Mouse (Mus musculus): Measurements from ENCODE around the gene Tm9sf4. TPM values are rescaled to one million over a fixed set of nuclear protein-coding genes. Genes with fewer than 3 reads are reported as not detected.
A peak's percentile ranks its signal among the peaks of the same experiment; 100 is the strongest.

The Tm9sf4 gene
- polyA plus RNA-seq, 1 experiment from 2014 or later = 65.4 TPM

DNA sequence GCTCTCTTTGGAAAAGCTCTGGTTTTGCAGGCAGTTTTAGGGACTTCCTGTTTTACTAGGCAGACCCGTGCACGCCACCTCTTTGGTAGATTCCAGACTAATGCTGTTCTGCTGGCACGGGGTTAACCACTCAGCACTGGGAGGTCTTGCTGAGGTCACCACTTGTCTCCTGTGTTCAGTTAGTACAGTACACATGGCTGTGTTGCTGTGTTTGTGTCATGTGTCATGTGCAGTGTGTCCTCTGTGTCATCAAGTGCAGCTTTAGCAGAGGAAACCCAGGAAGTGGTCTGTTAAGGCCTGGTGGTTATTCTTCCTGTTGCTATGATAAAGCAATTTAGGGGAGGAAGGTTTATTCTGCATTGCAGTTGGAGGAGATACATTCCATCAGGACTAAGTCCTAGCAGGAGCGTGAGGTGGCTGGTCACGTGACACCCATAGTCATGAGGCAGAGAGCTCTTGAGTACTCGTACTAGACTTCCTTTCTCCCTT, 53.7 kb downstream of the Tm9sf4 start:
- Histone ChIP-seq H3K4me1 (ENCODE audit: control insufficient read depth, insufficient read depth, low read length) (peaks cover 12% of the 10 kb centered on the region), H3K4me2 (ENCODE audit: low read depth, low read length) (no peak overlapping the region), H3K36me3 (ENCODE audit: control insufficient read depth, insufficient read depth) (peaks cover 2% of the 10 kb centered on the region), H3K4me3 (ENCODE audit: low read length) (no peak overlapping the region), H3K27ac (ENCODE audit: low read length) (peak overlapping the region; percentile 40; the same call in 1 of the 2 replicates), H3K9me3 (replicated peaks; ENCODE audit: control insufficient read depth, low read length) (no peaks in the 10 kb centered on the region), H3K9ac (ENCODE audit: low read length) (no peak overlapping the region), H3K27me3 (ENCODE audit: control insufficient read depth, insufficient read depth, low read length) (no peaks in the 10 kb centered on the region)
- WGBS = 33% methylated on average over 6 of the region's 6 CpGs
- 0 out of 2 replicates have a peak, but pooled peaks have one; percentile 47 for ATAC-seq (replicated peaks; ENCODE audit: extremely low read depth, insufficient read depth, low FRiP score)

DNA sequence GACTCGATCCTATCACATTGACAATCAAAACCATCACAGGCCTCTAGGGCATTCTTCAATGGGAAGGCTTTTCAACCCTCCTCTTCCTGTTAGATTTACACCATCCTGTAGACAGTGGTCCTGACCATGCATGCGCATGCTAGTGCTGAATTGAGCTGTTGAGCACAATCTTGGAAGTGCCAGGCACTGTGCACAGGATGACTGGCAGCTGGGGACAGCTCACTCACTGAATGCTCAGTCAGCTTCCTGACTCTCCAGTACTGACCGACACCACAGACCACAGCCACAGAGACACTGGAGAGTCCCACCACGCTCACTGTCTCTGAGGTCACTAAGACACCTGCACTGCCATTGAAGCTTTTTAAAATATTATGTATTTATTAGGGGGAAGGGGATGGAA, 54.3 kb downstream of the Tm9sf4 start:
- Histone ChIP-seq H3K27me3 (ENCODE audit: control insufficient read depth, insufficient read depth, low read length) (no peaks in the 10 kb centered on the region), H3K4me3 (ENCODE audit: low read length) (no peak overlapping the region), H3K4me1 (ENCODE audit: control insufficient read depth, insufficient read depth, low read length) (peaks cover 12% of the 10 kb centered on the region), H3K36me3 (ENCODE audit: control insufficient read depth, insufficient read depth) (no peaks in the 10 kb centered on the region), H3K27ac (ENCODE audit: low read length) (peak overlapping the region; percentile 16; the same call in 1 of the 2 replicates), H3K9ac (ENCODE audit: low read length) (no peak overlapping the region), H3K4me2 (ENCODE audit: low read depth, low read length) (no peak overlapping the region), H3K9me3 (replicated peaks; ENCODE audit: control insufficient read depth, low read length) (no peaks in the 10 kb centered on the region)
- ATAC-seq (replicated peaks; ENCODE audit: extremely low read depth, insufficient read depth, low FRiP score) = no peak
- WGBS = 65% methylated on average over 4 of the region's 4 CpGs

DNA sequence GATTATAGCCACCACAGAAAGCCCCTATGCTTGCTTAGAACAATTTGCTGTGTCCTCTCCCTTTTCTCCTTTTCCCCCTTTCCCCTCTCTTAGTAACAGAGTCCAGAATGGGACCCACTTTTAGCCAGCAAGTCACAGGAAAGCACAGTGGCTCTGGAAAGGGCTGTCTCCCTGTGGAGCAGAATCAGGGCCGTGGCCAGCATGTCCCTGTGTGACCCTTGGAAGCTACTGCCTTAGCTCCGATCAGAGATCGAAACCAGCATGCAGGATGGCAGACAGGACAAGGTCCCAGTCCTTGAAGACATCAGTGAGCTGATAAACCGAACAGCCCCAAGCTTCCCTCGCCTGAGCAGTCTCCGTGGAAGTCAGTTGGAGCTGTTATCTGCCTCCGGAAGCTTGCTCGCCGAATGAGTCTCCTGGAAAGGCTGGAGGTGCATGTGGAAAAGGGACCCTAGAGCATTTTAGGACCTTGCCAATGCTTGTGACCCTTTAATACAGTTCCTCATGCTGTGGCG, 56.8 kb downstream of the Tm9sf4 start:
- Histone ChIP-seq H3K9me3 (replicated peaks; ENCODE audit: control insufficient read depth, low read length) (no peaks in the 10 kb centered on the region), H3K36me3 (ENCODE audit: control insufficient read depth, insufficient read depth) (no peaks in the 10 kb centered on the region), H3K9ac (ENCODE audit: low read length) (no peak overlapping the region), H3K4me2 (ENCODE audit: low read depth, low read length) (no peak overlapping the region), H3K4me1 (ENCODE audit: control insufficient read depth, insufficient read depth, low read length) (peaks cover 12% of the 10 kb centered on the region), H3K27me3 (ENCODE audit: control insufficient read depth, insufficient read depth, low read length) (no peaks in the 10 kb centered on the region), H3K4me3 (ENCODE audit: low read length) (no peak overlapping the region), H3K27ac (ENCODE audit: low read length) (no peak overlapping the region)
- ATAC-seq (replicated peaks; ENCODE audit: extremely low read depth, insufficient read depth, low FRiP score) = no peak
- WGBS = 51% methylated on average over 10 of the region's 10 CpGs

DNA sequence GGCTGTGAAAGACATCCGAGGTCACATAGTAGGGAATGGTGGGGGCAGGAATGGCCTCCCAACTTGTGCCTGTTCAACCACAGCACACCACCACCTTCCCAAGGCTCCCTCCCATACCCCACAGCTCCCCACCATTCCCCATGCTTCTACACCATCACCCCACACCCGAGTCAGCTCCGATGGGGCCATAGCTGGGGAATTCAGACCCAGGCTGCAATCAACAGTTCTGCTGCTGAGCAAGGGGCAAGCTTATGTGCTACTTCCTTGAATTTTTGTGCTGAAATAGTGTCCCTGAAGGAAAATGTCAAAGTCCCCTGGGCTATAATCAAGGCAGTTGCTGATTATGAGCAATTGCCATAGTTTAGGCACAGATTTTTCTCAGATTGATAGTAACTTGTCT, 57.4 kb downstream of the Tm9sf4 start:
- Histone ChIP-seq H3K27ac (ENCODE audit: low read length) (no peak overlapping the region), H3K27me3 (ENCODE audit: control insufficient read depth, insufficient read depth, low read length) (no peaks in the 10 kb centered on the region), H3K4me2 (ENCODE audit: low read depth, low read length) (no peak overlapping the region), H3K36me3 (ENCODE audit: control insufficient read depth, insufficient read depth) (no peaks in the 10 kb centered on the region), H3K4me1 (ENCODE audit: control insufficient read depth, insufficient read depth, low read length) (peaks cover 12% of the 10 kb centered on the region), H3K9ac (ENCODE audit: low read length) (no peak overlapping the region), H3K9me3 (replicated peaks; ENCODE audit: control insufficient read depth, low read length) (no peaks in the 10 kb centered on the region), H3K4me3 (ENCODE audit: low read length) (no peak overlapping the region)
- 64% methylated on average over 3 of the region's 3 CpGs for WGBS
- ATAC-seq (replicated peaks; ENCODE audit: extremely low read depth, insufficient read depth, low FRiP score) = no peak

DNA sequence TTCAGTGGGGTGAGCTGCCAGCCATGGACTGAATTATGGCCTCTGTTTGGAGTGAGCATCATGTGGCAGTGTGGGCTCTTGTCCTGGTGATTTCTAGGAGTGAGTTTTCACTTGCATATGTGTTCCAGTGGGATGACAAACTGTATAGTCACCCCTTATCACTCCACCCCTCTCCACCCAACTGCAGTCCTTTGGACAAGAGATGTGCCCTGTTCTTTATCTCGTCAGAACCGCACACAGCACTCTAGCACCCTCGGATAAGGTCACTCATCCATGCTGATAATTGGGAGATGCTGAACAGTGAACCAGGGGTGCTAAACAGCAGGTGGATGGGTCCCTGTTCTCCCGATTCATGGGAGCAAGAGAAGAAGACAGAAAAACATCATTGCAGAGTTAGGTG, 60.5 kb downstream of the Tm9sf4 start:
- Histone ChIP-seq H3K27ac (ENCODE audit: low read length) (no peak overlapping the region), H3K4me3 (ENCODE audit: low read length) (no peak overlapping the region), H3K4me2 (ENCODE audit: low read depth, low read length) (no peak overlapping the region), H3K27me3 (ENCODE audit: control insufficient read depth, insufficient read depth, low read length) (no peaks in the 10 kb centered on the region), H3K9ac (ENCODE audit: low read length) (no peak overlapping the region), H3K4me1 (ENCODE audit: control insufficient read depth, insufficient read depth, low read length) (peaks cover 10% of the 10 kb centered on the region), H3K36me3 (ENCODE audit: control insufficient read depth, insufficient read depth) (no peaks in the 10 kb centered on the region), H3K9me3 (replicated peaks; ENCODE audit: control insufficient read depth, low read length) (no peaks in the 10 kb centered on the region)
- WGBS = 50% methylated on average over 4 of the region's 4 CpGs
- ATAC-seq (replicated peaks; ENCODE audit: extremely low read depth, insufficient read depth, low FRiP score) = no peak

DNA sequence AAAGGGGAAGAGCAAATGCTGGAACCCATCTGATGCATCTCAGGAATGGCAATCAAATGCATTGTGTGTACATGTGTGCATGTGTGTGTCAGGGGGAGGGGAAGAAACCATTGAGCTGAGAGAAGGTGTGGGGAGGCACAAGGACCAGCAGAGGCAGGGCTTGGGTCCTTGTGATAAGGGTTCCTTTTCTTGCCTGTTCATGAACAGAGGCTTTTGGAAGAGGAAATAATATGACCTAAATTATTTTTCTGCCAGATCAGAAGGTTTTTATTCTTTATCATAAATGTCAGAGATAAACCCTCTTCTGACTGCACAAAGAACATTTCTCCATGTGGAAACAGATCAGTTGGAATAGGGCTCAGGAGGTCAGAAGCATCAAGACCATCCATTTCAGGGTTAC, 61.0 kb downstream of the Tm9sf4 start:
- no peaks in the 10 kb centered on the region for H3K27me3 ChIP-seq (ENCODE audit: control insufficient read depth, insufficient read depth, low read length)
- ATAC-seq (replicated peaks; ENCODE audit: extremely low read depth, insufficient read depth, low FRiP score) = no peak
- H3K36me3 ChIP-seq (ENCODE audit: control insufficient read depth, insufficient read depth) = peaks cover 2% of the 10 kb centered on the region; the same call in 1 of the 2 replicates
- H3K4me1 ChIP-seq (ENCODE audit: control insufficient read depth, insufficient read depth, low read length) = peaks cover 10% of the 10 kb centered on the region
- no peaks in the 10 kb centered on the region for H3K9me3 ChIP-seq (replicated peaks; ENCODE audit: control insufficient read depth, low read length)
- no peak overlapping the region for H3K9ac ChIP-seq (ENCODE audit: low read length)
- H3K27ac ChIP-seq (ENCODE audit: low read length) = no peak overlapping the region
- no peak overlapping the region for H3K4me3 ChIP-seq (ENCODE audit: low read length)
- H3K4me2 ChIP-seq (ENCODE audit: low read depth, low read length) = no peak overlapping the region

DNA sequence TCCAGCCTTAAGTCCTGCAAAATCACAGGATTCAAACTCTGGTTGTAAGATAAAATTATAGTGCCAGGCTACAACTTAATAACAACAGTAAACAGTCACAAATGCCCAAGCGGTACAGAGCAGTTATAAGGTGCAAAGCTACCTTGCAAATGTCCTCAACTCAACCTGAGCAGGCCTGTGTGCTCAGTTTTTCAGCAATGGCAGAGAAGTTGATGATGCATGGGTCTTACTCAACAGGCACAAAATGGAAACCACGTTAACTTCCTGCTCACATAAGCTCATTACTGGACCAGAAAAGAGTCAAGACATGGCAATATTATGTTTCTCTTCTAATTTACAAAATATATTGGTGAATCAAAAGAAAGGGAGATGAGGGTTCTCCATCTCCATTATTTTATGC, 61.5 kb downstream of the Tm9sf4 start:
- Histone ChIP-seq H3K27ac (ENCODE audit: low read length) (no peak overlapping the region), H3K36me3 (ENCODE audit: control insufficient read depth, insufficient read depth) (peaks cover 2% of the 10 kb centered on the region; the same call in 1 of the 2 replicates), H3K4me1 (ENCODE audit: control insufficient read depth, insufficient read depth, low read length) (peaks cover 10% of the 10 kb centered on the region), H3K9me3 (replicated peaks; ENCODE audit: control insufficient read depth, low read length) (no peaks in the 10 kb centered on the region), H3K9ac (ENCODE audit: low read length) (no peak overlapping the region), H3K4me3 (ENCODE audit: low read length) (no peak overlapping the region), H3K27me3 (ENCODE audit: control insufficient read depth, insufficient read depth, low read length) (no peaks in the 10 kb centered on the region), H3K4me2 (ENCODE audit: low read depth, low read length) (no peak overlapping the region)
- WGBS = 92% methylated on average over 2 of the region's 2 CpGs
- no peak for ATAC-seq (replicated peaks; ENCODE audit: extremely low read depth, insufficient read depth, low FRiP score)

DNA sequence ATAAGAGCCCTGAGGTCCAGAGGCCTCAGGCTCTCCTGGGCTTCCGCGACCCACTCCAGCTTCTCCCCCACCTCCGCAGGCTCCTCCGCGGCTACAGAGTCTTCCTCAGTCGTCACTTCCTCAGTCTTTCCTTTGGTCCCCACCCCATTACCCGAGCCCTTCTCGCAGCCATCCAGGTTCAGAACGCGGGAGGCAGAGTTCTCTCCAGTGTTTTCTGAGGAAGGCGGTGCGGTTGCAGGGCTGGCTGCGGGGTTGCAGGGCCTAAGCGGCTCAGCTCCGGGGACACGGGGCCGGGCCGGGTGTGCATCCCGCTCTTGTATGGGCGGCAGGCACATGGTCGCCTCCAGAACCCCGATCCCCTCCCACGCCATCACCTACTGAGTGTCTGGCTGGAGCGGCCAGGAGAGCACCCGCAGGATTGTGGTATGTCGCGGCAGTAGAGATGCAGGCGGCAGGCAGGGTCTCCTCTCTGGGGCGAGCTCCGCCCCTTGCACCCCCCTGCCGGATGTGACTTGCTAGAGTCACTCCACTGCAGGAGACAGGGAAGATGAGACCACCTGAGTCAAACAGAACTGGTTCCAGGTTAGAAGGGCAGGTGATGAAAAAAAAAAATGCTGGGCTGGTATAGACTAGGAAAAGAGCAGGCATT, 64.0 kb downstream of the Tm9sf4 start, which contains the start of gene Tspyl3:
Gene Tspyl3 (minus strand): TSS at position 496 of the 649 bp plus-strand sequence.
- H3K9ac ChIP-seq (ENCODE audit: low read length) = peak within 1 kb of the TSS; percentile 89
- ATAC-seq (replicated peaks; ENCODE audit: extremely low read depth, insufficient read depth, low FRiP score) = peak; percentile 68
- peaks cover 10% of the 10 kb centered on the region for H3K4me1 ChIP-seq (ENCODE audit: control insufficient read depth, insufficient read depth, low read length)
- H3K27me3 ChIP-seq (ENCODE audit: control insufficient read depth, insufficient read depth, low read length) = no peaks in the 10 kb centered on the region
- peaks cover 11% of the 10 kb centered on the region for H3K36me3 ChIP-seq (ENCODE audit: control insufficient read depth, insufficient read depth)
- peak within 1 kb of the TSS; percentile 68 for H3K27ac ChIP-seq (ENCODE audit: low read length)
- peak within 1 kb of the TSS; percentile 91 for H3K4me2 ChIP-seq (ENCODE audit: low read depth, low read length)
- peak within 1 kb of the TSS; percentile 74 for H3K4me3 ChIP-seq (ENCODE audit: low read length)
- WGBS = 1% methylated on average over 31 of the region's 31 CpGs
- no peaks in the 10 kb centered on the region for H3K9me3 ChIP-seq (replicated peaks; ENCODE audit: control insufficient read depth, low read length)

DNA sequence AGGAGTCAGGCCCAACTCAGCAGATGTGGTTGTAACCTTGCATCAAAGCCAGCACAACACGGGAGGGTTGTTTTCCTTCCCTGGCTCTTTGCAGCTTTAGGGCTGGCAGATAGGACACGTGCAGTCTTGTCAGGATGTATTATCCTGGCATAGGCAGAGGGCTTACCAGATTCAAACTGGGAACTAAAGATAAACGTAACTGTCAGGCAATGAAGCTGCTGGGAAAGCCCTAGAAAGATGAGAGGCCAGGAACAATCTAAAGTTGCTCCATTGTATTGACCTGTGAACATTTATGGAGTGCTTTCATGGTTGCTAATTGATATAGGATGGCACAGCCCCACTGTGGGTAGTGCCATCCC, 64.5 kb downstream of the Tm9sf4 start:
- H3K9ac ChIP-seq (ENCODE audit: low read length) = peak overlapping the region; percentile 89
- H3K4me1 ChIP-seq (ENCODE audit: control insufficient read depth, insufficient read depth, low read length) = peaks cover 10% of the 10 kb centered on the region
- H3K4me2 ChIP-seq (ENCODE audit: low read depth, low read length) = peak overlapping the region; percentile 91
- H3K36me3 ChIP-seq (ENCODE audit: control insufficient read depth, insufficient read depth) = peaks cover 17% of the 10 kb centered on the region
- no peaks in the 10 kb centered on the region for H3K9me3 ChIP-seq (replicated peaks; ENCODE audit: control insufficient read depth, low read length)
- ATAC-seq (replicated peaks; ENCODE audit: extremely low read depth, insufficient read depth, low FRiP score) = no peak
- 8% methylated on average over 3 of the region's 3 CpGs for WGBS
- no peaks in the 10 kb centered on the region for H3K27me3 ChIP-seq (ENCODE audit: control insufficient read depth, insufficient read depth, low read length)
- peak overlapping the region; percentile 74 for H3K4me3 ChIP-seq (ENCODE audit: low read length)
- no peak overlapping the region; the same call in 1 of the 2 replicates for H3K27ac ChIP-seq (ENCODE audit: low read length)
